Mouse (Mus musculus): ENCODE measurements at regions not wholly inside any gene's neighbourhood (a gene's known extent, or its start where the extent isn't known, plus 50 kb on each side); places are given as distances from the start of the nearest gene placed in this dataset.

DNA sequence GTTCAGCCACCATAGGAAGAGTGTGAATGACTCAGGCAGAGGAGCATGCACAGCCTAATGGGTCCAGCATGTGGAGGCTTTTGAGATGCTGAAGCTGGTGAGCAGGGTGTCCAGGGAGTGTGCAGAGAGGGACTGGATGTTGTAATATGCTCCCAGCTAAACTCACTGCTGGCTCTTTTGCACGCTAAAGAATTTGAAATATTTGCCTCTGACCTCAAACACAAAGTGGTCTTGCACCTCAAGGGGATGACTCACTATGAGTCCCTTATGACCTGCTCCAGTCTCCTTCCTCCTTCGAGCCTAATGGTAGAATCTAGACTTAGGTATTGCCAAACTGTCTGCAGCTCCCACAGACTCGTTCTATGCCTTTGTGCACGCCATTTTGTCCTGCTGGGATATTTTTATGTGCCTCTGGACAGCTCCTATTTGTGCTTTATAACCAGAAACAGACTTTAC is 55.0 kb upstream of the Slit3 start:
- DNase-seq: no peak

GRCm38 (mm10) chr11:35057791-35058190 is 63.2 kb upstream of the Slit3 start:
- no peak for DNase-seq

DNA sequence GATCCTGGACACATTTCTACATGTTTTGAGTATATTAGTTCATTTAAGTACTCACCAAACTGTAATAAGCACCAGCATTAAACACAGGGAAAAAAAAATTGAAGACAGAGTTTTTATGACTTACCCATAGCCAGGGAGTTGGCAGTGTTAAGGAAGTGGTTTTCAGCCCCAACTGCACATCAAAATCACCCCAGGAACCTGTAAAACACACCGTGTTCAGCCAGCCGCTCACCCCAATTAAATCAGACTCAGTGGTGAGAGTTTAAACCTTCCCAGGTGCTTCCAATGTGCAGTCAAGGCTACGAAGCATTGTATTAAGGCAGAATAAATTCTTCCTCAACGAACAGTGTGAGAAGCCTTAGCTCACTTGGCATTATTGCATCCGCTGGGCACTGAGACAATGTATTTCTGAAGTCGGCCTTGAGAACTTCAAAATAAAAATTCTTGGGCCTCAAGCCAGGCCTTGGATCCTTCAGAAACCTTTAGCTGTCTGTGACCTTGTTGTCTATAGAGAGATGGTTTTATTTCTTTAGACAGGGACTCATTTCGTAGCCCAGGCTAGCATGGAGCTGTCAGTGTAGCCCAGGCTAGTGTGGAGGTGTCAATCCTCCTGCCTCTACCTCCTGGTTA is 65.4 kb upstream of the Slit3 start:
- no peak for DNase-seq

GRCm38 (mm10) chr11:35053613-35053950 is 67.4 kb upstream of the Slit3 start:
- no peak for DNase-seq

GRCm38 (mm10) chr11:35052856-35053612 is 68.0 kb upstream of the Slit3 start:
- no peak for DNase-seq

- no peak for DNase-seq
Measured at GRCm38 (mm10) chr11:35049663-35050215, 71.3 kb upstream of the Slit3 start.

DNA sequence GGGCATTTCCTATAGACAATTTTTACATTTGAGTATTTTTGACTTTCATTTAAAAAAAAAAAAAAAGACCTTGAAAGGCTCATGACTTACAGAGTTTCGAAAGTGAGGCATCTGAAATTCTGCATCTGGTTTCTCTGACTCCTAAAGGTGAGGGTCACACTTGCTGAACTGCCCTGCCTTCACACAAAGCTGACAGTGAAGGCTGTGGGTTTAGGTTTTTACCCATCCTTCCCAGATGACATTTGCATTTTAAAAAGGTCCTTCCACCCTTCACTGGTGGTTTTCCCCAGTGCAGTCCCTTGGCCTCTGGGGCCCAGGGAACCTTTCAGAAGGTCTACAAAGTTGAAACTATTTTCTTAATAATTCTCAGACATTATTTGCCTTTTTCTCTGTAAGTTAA is 76.4 kb upstream of the Slit3 start:
- no peak for DNase-seq

GRCm38 (mm10) chr11:35024448-35024847 is 96.6 kb upstream of the Slit3 start:
- DNase-seq: no peak

DNA sequence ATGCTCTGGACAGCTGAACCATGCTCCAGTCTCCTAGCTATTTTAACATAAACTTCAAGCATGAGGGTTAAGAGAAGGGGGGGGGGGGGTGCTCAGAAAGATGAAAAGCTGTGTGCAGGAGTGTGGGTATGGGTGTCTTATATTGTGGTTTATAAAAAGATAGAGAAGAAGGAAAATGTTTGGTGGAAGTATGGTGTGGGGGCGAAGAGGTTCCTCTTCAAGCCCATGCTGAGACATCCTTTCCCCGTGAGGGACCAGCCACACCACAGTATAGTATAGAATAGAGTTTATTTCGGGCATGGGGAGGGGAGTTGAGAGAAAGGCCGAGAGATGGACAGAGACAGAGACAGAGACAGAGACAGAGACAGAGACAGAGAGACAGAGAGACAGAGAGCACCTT is 97.2 kb upstream of the Slit3 start:
- DNase-seq: no peak

- DNase-seq: no peak
Measured at GRCm38 (mm10) chr11:35021990-35022625, 98.9 kb upstream of the Slit3 start.

DNA sequence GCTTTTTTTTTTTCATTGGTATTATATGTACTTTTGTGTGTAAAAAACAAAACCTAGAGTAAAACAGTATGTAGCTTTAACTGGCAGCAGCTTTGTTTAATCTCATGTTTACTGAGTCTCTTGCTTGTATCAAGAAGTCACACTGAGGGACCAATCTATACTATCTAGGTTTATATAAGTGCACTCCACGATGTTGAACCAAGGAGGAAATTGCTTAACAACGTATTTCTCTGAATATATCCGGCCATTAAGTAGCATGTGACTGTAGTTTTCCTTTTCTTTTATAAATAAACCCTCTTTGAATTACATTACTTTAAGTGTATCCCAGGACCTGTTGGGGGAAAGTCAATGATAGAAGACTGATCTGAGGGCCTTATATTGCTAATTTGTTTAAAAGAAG is 104.0 kb upstream of the Slit3 start:
- DNase-seq: no peak

GRCm38 (mm10) chr11:35011521-35012476 is 109.2 kb upstream of the Slit3 start:
- DNase-seq: no peak

- DNase-seq: no peak
Measured at GRCm38 (mm10) chr11:35006773-35007567, 114.1 kb upstream of the Slit3 start.

DNA sequence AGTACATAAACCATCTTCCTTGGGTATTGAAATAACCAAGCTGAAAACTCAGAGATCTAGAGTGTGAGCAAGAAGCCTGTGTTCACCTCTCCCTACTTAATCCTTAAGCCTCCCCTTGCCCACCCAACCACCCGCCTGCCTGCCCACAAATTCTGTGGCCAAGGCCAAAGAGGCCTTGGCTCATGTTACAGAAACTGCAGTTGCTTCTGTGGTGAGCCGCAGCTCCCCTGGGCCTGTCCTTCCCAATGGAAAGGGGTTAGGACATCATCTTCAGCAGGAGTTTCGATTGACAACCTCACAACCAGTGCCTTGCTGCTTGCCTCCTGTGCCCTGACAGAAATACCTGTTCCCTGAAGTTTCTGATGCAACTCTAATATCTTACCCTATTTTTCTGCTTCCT is 115.9 kb upstream of the Slit3 start:
- DNase-seq: no peak

- DNase-seq: no peak
Measured at GRCm38 (mm10) chr11:35004431-35004830, 116.6 kb upstream of the Slit3 start.

DNA sequence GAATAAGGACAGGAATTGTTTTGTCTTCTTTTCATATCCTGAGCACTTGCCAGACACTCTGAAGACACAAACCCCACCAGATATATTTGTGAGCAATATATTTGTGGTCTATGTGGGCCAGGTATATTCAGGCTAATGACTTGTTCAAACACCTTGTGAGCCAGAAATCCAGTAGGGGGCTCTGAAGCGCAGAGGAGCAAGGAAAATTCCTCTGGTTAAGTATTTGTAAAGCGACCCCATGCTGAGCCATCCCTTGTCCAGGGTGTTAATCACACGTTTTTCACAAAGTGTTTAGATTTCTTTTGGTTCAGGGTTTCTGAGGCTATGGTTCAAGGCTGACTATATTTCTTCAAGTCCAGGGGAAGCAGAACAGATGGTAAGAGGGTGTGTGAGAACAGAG is 117.1 kb upstream of the Slit3 start:
- DNase-seq: no peak

DNA sequence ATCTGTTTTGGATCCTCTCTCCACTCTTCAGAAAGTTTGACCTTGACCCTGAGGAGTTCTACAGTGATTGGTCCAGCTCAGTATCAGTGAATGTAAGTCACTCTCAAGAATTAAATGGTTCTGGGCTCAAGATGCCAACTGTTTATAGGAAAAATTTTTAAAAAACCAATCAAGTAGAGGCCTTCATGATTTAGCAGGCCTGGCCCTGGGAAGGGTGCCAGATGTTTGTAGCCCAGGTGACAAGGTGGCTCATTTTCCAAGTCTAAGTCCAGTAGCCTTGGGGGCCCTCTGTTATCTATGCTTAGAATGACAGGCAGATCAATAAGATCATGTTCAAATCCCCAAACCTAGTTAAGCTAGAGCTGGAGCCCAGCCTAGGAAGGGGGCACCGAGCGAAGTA is 123.1 kb upstream of the Slit3 start:
- DNase-seq: no peak

DNA sequence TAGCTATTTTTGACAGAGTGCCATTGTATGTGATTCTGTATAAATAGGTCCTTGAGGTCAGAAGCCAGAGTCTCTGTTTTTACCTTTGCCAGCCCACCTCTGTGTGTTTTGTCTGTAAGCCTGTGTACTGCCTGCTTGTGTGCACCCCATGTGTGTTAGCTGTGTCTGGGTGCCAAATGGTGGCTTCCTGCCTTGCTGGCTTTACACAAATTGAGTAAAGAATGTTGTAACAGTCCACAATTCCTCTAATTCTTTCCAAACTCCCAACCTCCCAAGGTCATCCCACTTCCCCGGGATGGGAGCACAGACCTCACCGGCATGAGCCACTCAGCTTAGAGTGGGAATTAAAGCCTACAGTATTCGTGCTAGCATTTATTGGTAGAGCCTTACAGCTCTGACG is 125.5 kb upstream of the Slit3 start:
- no peak for DNase-seq

DNA sequence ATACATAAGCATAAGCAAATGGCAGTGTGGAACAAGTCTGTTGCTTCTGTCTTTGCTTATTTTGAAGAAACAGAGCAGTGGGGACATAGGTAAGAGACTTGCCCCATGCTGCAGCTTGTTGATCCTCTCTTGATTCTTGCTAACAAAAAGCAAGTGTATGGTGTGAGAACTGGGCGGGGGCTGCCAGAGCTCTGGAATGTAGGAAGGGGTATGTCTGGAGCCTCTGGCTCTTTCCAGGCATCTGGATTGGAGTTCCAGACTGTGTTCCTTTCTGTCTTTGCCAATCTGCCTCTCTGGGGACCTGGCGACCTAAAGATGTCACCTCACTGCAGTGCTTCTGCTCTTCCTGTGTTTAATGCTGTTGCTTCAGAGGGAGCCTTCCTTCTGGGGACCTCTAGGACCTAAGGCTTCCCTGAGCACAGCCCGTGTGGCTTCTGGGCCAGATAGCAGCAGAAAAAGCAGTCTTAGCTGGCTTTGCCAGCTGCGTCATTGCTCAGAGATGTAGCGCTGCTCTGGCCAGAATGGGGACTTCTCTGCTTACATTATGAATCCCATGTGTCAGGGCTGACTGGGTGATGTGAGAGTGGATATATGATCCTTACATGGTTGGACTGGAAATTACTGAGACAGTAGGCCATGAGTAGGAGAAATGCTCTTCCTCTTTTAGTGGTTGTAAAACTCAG is 138.1 kb upstream of the Slit3 start:
- DNase-seq: no peak

DNA sequence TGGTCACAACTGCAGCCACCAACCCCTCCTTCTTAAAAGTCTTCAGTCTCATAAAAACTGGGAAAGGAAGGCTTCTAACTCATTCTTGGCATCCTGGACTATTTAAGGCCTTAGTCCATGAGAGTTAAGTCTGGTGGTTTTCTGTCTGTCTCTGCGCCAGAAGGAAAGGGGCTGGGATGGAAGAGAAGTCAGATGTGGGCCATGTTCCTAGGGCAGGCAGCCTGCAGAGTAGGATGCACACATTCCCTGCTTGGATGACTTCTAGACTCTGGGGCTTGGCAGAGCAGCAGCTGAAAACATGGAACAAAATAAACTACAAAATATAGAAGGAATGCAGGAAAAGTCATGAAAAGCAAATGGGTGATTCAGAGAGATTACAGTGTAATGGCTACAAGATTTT is 140.8 kb upstream of the Slit3 start:
- DNase-seq: no peak

DNA sequence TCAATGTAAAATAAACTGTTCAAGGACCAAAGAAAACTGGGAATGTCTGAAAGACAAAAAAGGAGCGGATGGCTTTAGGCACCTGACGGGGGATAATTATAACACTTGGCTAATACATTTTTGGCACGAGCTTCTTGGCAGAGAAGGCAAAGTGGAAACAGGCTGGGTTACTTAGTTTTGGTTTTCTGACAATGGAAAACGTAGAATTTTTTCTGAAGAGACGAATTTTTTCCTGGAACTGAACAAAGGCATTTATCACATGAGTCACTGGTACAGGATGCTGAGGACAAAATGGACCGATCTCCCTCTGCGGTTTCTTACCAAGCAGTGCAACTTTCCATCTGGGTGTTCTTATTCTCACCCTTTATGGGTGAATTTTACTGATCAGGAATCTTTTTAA is 143.2 kb upstream of the Slit3 start:
- peak in 1 of 2 experiments; percentile 4 for DNase-seq
